In genomic region chr17:33812990-33813389, GRCm38 (mm10) we compare ENCODE assay signal across 11 mouse cellular contexts. TPM values are rescaled to one million over a fixed set of nuclear protein-coding genes. Genes with fewer than 3 reads are reported as not detected.
DNase-seq lines count a peak whose midpoint lies in the region; ATAC-seq and TF ChIP-seq lines count a peak whose summit lies in the region.
"Had no signal": no experiment of that assay in that cellular context is flagged by ENCODE, and none has a peak within 500 bp of the region (broad histone marks: within the 10 kb centered on the region; RNA-seq: fewer than 3 reads in every experiment).

No protein-coding gene starts in this region.

- intact Hi-C loops in left cerebral cortex, adult 2 months (cut with DNase I), result loop anchor here (5.0 kb wide), 1 partner anchor 376 kb away; no protein-coding TSS in a partner anchor
- intact Hi-C loops in left cerebral cortex, postnatal 25 days (cut with DNase I), result loop anchor here (5.0 kb wide), 1 partner anchor 291 kb away; the partner anchor contains the start of gene Adamts10

- no peaks in the 10 kb centered on the region for H3K9me3 ChIP-seq in heart, embryonic 12.5 days (replicated peaks)
- H3K9me3 ChIP-seq in midbrain, postnatal 0 days (ENCODE audit: low read length), result no peaks in the 10 kb centered on the region
- H3K9me3 ChIP-seq: G1E; hindbrain, embryonic 12.5 days; limb, embryonic 13.5 days had no signal

- WGBS in heart, embryonic 12.5 days, result 45% methylated on average over 4 of the region's 4 CpGs
- whole genome bisulfite sequencing in midbrain, postnatal 0 days, result 81% methylated on average over 4 of the region's 4 CpGs

- ATAC-seq in heart, embryonic 12.5 days (ENCODE audit: insufficient number of reproducible peaks, low FRiP score), result no peak
- ATAC-seq in megakaryocyte-erythroid progenitor cell, adult 5-6 weeks (replicated peaks; ENCODE audit: low FRiP score, low TSS enrichment, poor library complexity, severe bottlenecking), result no peak
- no peak for ATAC-seq in midbrain, postnatal 0 days (ENCODE audit: low FRiP score)

- no peak for TF ChIP-seq CTCF in left cerebral cortex, adult 2 months (IDR thresholded peaks at IDR 0.05)
- no peak for TF ChIP-seq CTCF in testis, adult 2 months (IDR thresholded peaks at IDR 0.05; ENCODE audit: control insufficient read depth, insufficient read depth, insufficient replicate concordance, low read depth, low read length)
- no peak for TF ChIP-seq CTCF in midbrain, postnatal 0 days (IDR thresholded peaks at IDR 0.05)

- H3K27ac ChIP-seq in left cerebral cortex, adult 2 months, result peak overlapping the region; percentile 44
- peak overlapping the region; percentile 24; the same call in 1 of the 2 replicates for H3K27ac ChIP-seq in heart, embryonic 12.5 days (ENCODE audit: poor library complexity, severe bottlenecking)
- peak overlapping the region; percentile 73 for H3K27ac ChIP-seq in testis, adult 2 months (ENCODE audit: control insufficient read depth, insufficient read depth, low read depth, low read length)
- H3K27ac ChIP-seq in midbrain, postnatal 0 days (ENCODE audit: low read depth, low read length), result no peak overlapping the region
- H3K27ac ChIP-seq: hindbrain, embryonic 12.5 days; limb, embryonic 13.5 days had no signal

- H3K4me1 ChIP-seq in heart, embryonic 12.5 days (replicated peaks), result peaks cover 37% of the 10 kb centered on the region
- peaks cover 19% of the 10 kb centered on the region for H3K4me1 ChIP-seq in testis, adult 2 months (ENCODE audit: control insufficient read depth, insufficient read depth, low read length)
- no peaks in the 10 kb centered on the region for H3K4me1 ChIP-seq in midbrain, postnatal 0 days (ENCODE audit: insufficient read depth, low read length)

- H3K4me3 ChIP-seq in left cerebral cortex, adult 2 months, result peak overlapping the region; percentile 13; the same call in 1 of the 2 replicates
- 0 out of 2 replicates have a peak overlapping the region, but pooled peaks have one; percentile 11 for H3K4me3 ChIP-seq in heart, embryonic 12.5 days
- no peak overlapping the region for H3K4me3 ChIP-seq in testis, adult 2 months (ENCODE audit: control insufficient read depth, low read depth, low read length)
- no peak overlapping the region for H3K4me3 ChIP-seq in midbrain, postnatal 0 days (ENCODE audit: low read depth, low read length)
- H3K4me3 ChIP-seq: hindbrain, embryonic 12.5 days; limb, embryonic 13.5 days had no signal

- DNase-seq in left cerebral cortex, adult 2 months (ENCODE audit: extremely low spot score in 1 of 2, low spot score in 2 of 2), result no peak
- DNase-seq in left cerebral cortex, postnatal 25 days (ENCODE audit: low spot score in 2 of 2), result no peak
- peak; percentile 79 for DNase-seq in kidney, postnatal 14 days
- DNase-seq in urinary bladder, postnatal 25 days (ENCODE audit: low spot score), result no peak
- DNase-seq in midbrain, postnatal 0 days (ENCODE audit: low spot score), result no peak

- H3K36me3 ChIP-seq in heart, embryonic 12.5 days, result no peaks in the 10 kb centered on the region
- H3K36me3 ChIP-seq in testis, adult 2 months (ENCODE audit: control insufficient read depth, insufficient read depth, low read length), result no peaks in the 10 kb centered on the region
- no peaks in the 10 kb centered on the region for H3K36me3 ChIP-seq in midbrain, postnatal 0 days (ENCODE audit: insufficient read depth, low read length)
- H3K36me3 ChIP-seq: hindbrain, embryonic 12.5 days; limb, embryonic 13.5 days had no signal

- TF ChIP-seq POLR2A in testis, adult 2 months (IDR thresholded peaks at IDR 0.05; ENCODE audit: control insufficient read depth, low read depth, low read length), result no peak

- H3K4me2 ChIP-seq in heart, embryonic 12.5 days, result peak overlapping the region; percentile 40
- no peak overlapping the region for H3K4me2 ChIP-seq in midbrain, postnatal 0 days (ENCODE audit: low read depth, low read length, poor library complexity, severe bottlenecking)
- H3K4me2 ChIP-seq: hindbrain, embryonic 12.5 days; limb, embryonic 13.5 days had no signal

- no peak overlapping the region; the same call in 1 of the 2 replicates for H3K9ac ChIP-seq in heart, embryonic 12.5 days
- H3K9ac ChIP-seq in midbrain, postnatal 0 days (replicated peaks; ENCODE audit: low read length, poor library complexity, severe bottlenecking), result no peak overlapping the region
- H3K9ac ChIP-seq: hindbrain, embryonic 12.5 days; limb, embryonic 13.5 days had no signal

- H3K27me3 ChIP-seq in heart, embryonic 12.5 days (replicated peaks), result peaks cover 29% of the 10 kb centered on the region
- no peaks in the 10 kb centered on the region for H3K27me3 ChIP-seq in testis, adult 2 months (ENCODE audit: control insufficient read depth, insufficient read depth, low read length)
- H3K27me3 ChIP-seq in midbrain, postnatal 0 days (ENCODE audit: insufficient read depth, low read length), result no peaks in the 10 kb centered on the region

RNA-seq across cellular contexts. Expression of gene Kank3, which starts 2.7 kb away (rescaled TPM):
- 10 to 100 TPM; 32.3 to 38.7 TPM for total RNA-seq in left cerebral cortex, adult 2 months (2021)
- 10 to 100 TPM; 37.0 to 39.7 TPM for total RNA-seq in left cerebral cortex, postnatal 25 days (2021)
- polyA plus RNA-seq in heart, embryonic 12.5 days (2016; fragmentation: Nextera tagmentation; extraction: Ambion mirVana), result 39.0 and 43.9 TPM in 2 replicates
- 146 and 156 TPM in 2 replicates for polyA plus RNA-seq in testis, adult 2 months (2012; rRNA removed)
- 12.0 and 19.7 TPM in 2 replicates for total RNA-seq in megakaryocyte-erythroid progenitor cell, adult 5-6 weeks (2014; fragmentation: Nextera tagmentation)
- 1.6 and 2.4 TPM in 2 replicates for total RNA-seq in megakaryocyte-erythroid progenitor cell, adult 5-6 weeks (2017)
- 19.8 and 38.4 TPM in 2 replicates for total RNA-seq in midbrain, postnatal 0 days (2014; rRNA removed)
- 46.2 and 50.0 TPM in 2 replicates for polyA plus RNA-seq in midbrain, postnatal 0 days (2015; fragmentation: Nextera tagmentation; extraction: Ambion mirVana)

RNA-seq across cellular contexts. Expression of gene Rps28, which starts 11.4 kb away (rescaled TPM):
- 100 to 1,000 TPM; 600 to 661 TPM for total RNA-seq in left cerebral cortex, adult 2 months (2021)
- 100 to 1,000 TPM; 675 to 677 TPM for total RNA-seq in left cerebral cortex, postnatal 25 days (2021)
- 570 and 574 TPM in 2 replicates for polyA plus RNA-seq in heart, embryonic 12.5 days (2016; fragmentation: Nextera tagmentation; extraction: Ambion mirVana)
- 716 and 819 TPM in 2 replicates for polyA plus RNA-seq in testis, adult 2 months (2012; rRNA removed)
- 3,294 and 3,898 TPM in 2 replicates for total RNA-seq in megakaryocyte-erythroid progenitor cell, adult 5-6 weeks (2014; fragmentation: Nextera tagmentation)
- 3,120 and 3,626 TPM in 2 replicates for total RNA-seq in megakaryocyte-erythroid progenitor cell, adult 5-6 weeks (2017)
- 348 and 379 TPM in 2 replicates for total RNA-seq in midbrain, postnatal 0 days (2014; rRNA removed)
- polyA plus RNA-seq in midbrain, postnatal 0 days (2015; fragmentation: Nextera tagmentation; extraction: Ambion mirVana), result 513 and 564 TPM in 2 replicates

RNA-seq across cellular contexts. Expression of gene Ndufa7, which starts 11.4 kb away (rescaled TPM):
- total RNA-seq in left cerebral cortex, adult 2 months (2021), result 100 to 1,000 TPM; 190 to 211 TPM
- 100 to 1,000 TPM; 196 to 205 TPM for total RNA-seq in left cerebral cortex, postnatal 25 days (2021)
- polyA plus RNA-seq in heart, embryonic 12.5 days (2016; fragmentation: Nextera tagmentation; extraction: Ambion mirVana), result 431 and 466 TPM in 2 replicates
- polyA plus RNA-seq in testis, adult 2 months (2012; rRNA removed), result 601 and 663 TPM in 2 replicates
- total RNA-seq in megakaryocyte-erythroid progenitor cell, adult 5-6 weeks (2014; fragmentation: Nextera tagmentation), result 261 and 275 TPM in 2 replicates
- total RNA-seq in megakaryocyte-erythroid progenitor cell, adult 5-6 weeks (2017), result 85.6 and 250 TPM in 2 replicates
- total RNA-seq in midbrain, postnatal 0 days (2014; rRNA removed), result 211 and 345 TPM in 2 replicates
- polyA plus RNA-seq in midbrain, postnatal 0 days (2015; fragmentation: Nextera tagmentation; extraction: Ambion mirVana), result 501 and 560 TPM in 2 replicates

RNA-seq across cellular contexts. Expression of gene Cd320, which starts 29.9 kb away (rescaled TPM):
- total RNA-seq in left cerebral cortex, adult 2 months (2021), result 10 to 100 TPM; 19.8 to 26.8 TPM
- total RNA-seq in left cerebral cortex, postnatal 25 days (2021), result 10 to 100 TPM; 28.1 to 28.3 TPM
- 41.5 and 43.8 TPM in 2 replicates for polyA plus RNA-seq in heart, embryonic 12.5 days (2016; fragmentation: Nextera tagmentation; extraction: Ambion mirVana)
- 264 and 291 TPM in 2 replicates for polyA plus RNA-seq in testis, adult 2 months (2012; rRNA removed)
- 11.4 and 19.2 TPM in 2 replicates for total RNA-seq in megakaryocyte-erythroid progenitor cell, adult 5-6 weeks (2014; fragmentation: Nextera tagmentation)
- total RNA-seq in megakaryocyte-erythroid progenitor cell, adult 5-6 weeks (2017), result 14.1 and 19.6 TPM in 2 replicates
- 24.4 and 26.7 TPM in 2 replicates for total RNA-seq in midbrain, postnatal 0 days (2014; rRNA removed)
- polyA plus RNA-seq in midbrain, postnatal 0 days (2015; fragmentation: Nextera tagmentation; extraction: Ambion mirVana), result 46.8 and 50.0 TPM in 2 replicates

RNA-seq across cellular contexts. Expression of gene Angptl4, which starts 31.4 kb away (rescaled TPM):
- total RNA-seq in left cerebral cortex, adult 2 months (2021), result 1 to 10 TPM; 3.4 to 4.3 TPM
- 1 to 10 TPM; 3.9 to 4.1 TPM for total RNA-seq in left cerebral cortex, postnatal 25 days (2021)
- polyA plus RNA-seq in heart, embryonic 12.5 days (2016; fragmentation: Nextera tagmentation; extraction: Ambion mirVana), result 6.9 and 7.5 TPM in 2 replicates
- polyA plus RNA-seq in testis, adult 2 months (2012; rRNA removed), result 3.3 and 4.3 TPM in 2 replicates
- total RNA-seq in megakaryocyte-erythroid progenitor cell, adult 5-6 weeks (2014; fragmentation: Nextera tagmentation), result 14.9 and 18.2 TPM in 2 replicates
- total RNA-seq in megakaryocyte-erythroid progenitor cell, adult 5-6 weeks (2017), result 13.0 and 17.1 TPM in 2 replicates
- 21.4 and 22.5 TPM in 2 replicates for total RNA-seq in midbrain, postnatal 0 days (2014; rRNA removed)
- polyA plus RNA-seq in midbrain, postnatal 0 days (2015; fragmentation: Nextera tagmentation; extraction: Ambion mirVana), result 27.5 and 33.5 TPM in 2 replicates
- polyA plus RNA-seq: G1E had no signal

Comparison
In these comparisons a context has a peak if more than half of its experiments do, and no peak if none do; other contexts are left out.
1. H3K4me3 ChIP-seq: peak in left cerebral cortex, adult 2 months (single experiment) and heart, embryonic 12.5 days (single experiment); none in testis, adult 2 months (single experiment) and midbrain, postnatal 0 days (single experiment).